ENCODE assay signal across 14 mouse cellular contexts in the genomic region with DNA sequence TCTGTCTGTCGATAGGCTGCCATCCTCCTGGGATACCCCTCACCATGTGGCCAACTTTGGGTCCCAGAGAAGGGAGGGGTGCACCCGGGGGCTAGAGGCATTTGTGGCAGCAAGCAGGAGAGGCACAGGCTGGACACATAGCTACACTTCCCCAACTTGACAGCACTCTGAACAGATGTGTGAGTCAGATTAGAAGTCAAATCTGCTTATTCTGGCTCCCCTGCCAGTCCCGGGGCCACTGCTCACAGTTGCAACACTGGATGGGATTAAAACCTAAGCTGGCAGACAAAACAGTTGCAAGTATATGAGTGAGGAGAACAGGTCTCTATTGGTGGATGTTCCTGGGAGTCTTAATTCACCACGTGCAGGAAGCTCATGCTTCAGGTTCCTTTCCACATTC.
"Had no signal": no experiment of that assay in that cellular context is flagged by ENCODE, and none has a peak within 500 bp of the region (broad histone marks: within the 10 kb centered on the region; RNA-seq: fewer than 3 reads in every experiment).

No protein-coding gene starts in this region.

- ATAC-seq: liver, embryonic 12.5 days; midbrain, embryonic 13.5 days had no signal

- H3K9ac ChIP-seq: limb, embryonic 15.5 days; liver, embryonic 12.5 days; lung, embryonic 14.5 days; midbrain, embryonic 13.5 days; neural tube, embryonic 15.5 days had no signal

- DNase-seq: kidney, postnatal 10 days; kidney, postnatal 4 days; lung, embryonic 14.5 days; lung, postnatal 10 days; lung, postnatal 4 days; spleen, adult 18-20 months; thymus, adult 18-20 months; thymus, postnatal 14 days had no signal

- H3K27ac ChIP-seq: limb, embryonic 15.5 days; liver, embryonic 12.5 days; midbrain, embryonic 13.5 days; neural tube, embryonic 15.5 days had no signal

- H3K27me3 ChIP-seq: limb, embryonic 15.5 days; liver, embryonic 12.5 days; neural tube, embryonic 15.5 days had no signal

- H3K36me3 ChIP-seq: limb, embryonic 15.5 days; liver, embryonic 12.5 days; midbrain, embryonic 13.5 days; neural tube, embryonic 15.5 days had no signal

- H3K9me3 ChIP-seq: limb, embryonic 15.5 days; liver, embryonic 12.5 days; midbrain, embryonic 13.5 days; neural tube, embryonic 15.5 days had no signal

- H3K4me2 ChIP-seq: limb, embryonic 15.5 days; liver, embryonic 12.5 days; lung, embryonic 14.5 days; midbrain, embryonic 13.5 days; neural tube, embryonic 15.5 days had no signal

- H3K4me1 ChIP-seq: limb, embryonic 15.5 days; midbrain, embryonic 13.5 days; neural tube, embryonic 15.5 days had no signal

- H3K4me3 ChIP-seq: limb, embryonic 15.5 days; liver, embryonic 12.5 days; megakaryocyte, embryonic 14.5 days; midbrain, embryonic 13.5 days; myocyte; neural tube, embryonic 15.5 days had no signal
